Mouse (Mus musculus) erythroblast, embryonic 14.5 days (primary cell): ENCODE measurements around the gene Akap13.

Experiments used
- GATA1 ChIP-seq: IDR thresholded peaks from 2 replicates; pipeline ENCODE4 v1.6.1; 2012; ENCODE audit warnings: low read length, inconsistent platforms, mixed read lengths
- TAL1 ChIP-seq: IDR thresholded peaks from 3 replicates; pipeline ENCODE4 v1.6.1; 2012; ENCODE audit warnings: low read length, inconsistent platforms, mixed read lengths

GRCm38 (mm10) chr7:75643986-75644385, 188.7 kb downstream of the Akap13 start:
- TF ChIP-seq TAL1: no peak
- TF ChIP-seq GATA1: no peak
